Mouse (Mus musculus) brain, adult 2 months (tissue): ENCODE measurements around the gene Olfr266.

Experiments
- DNase-seq: peaks from one replicate; pipeline ENCODE4 v3.0.0; 2011; ENCODE audit warnings: low read depth, low spot score

The Olfr266 gene

GRCm38 (mm10) chr3:106826187-106826586 lies at the start of gene Olfr266:
Gene Olfr266 (minus strand): TSS chr3:106826287.
- DNase-seq: no peak

DNA sequence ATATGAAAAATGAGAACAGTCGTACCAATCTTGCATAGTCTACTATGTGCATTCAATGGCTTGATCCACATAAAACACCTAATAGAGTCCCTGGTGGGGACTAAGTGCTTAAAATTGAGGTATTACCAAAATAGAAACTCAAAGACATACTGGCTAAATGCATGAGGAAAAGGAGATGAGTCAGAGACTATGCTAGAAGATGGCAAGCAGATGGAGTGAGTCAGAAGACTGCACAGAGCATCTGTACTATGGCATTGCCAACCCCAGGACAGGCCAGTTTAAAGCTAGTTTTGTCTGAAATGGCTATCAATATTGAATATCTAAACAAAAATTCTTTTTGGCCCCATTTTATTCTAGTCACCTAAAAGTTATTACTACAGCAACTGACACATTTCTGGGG lies 49.5 kb upstream of the Olfr266 start:
- DNase-seq: peak; percentile 81

GRCm38 (mm10) chr3:106872893-106873292 lies 46.8 kb upstream of the Olfr266 start:
- no peak for DNase-seq

GRCm38 (mm10) chr3:106832107-106832506 lies 6.0 kb upstream of the Olfr266 start:
- no peak for DNase-seq

DNA sequence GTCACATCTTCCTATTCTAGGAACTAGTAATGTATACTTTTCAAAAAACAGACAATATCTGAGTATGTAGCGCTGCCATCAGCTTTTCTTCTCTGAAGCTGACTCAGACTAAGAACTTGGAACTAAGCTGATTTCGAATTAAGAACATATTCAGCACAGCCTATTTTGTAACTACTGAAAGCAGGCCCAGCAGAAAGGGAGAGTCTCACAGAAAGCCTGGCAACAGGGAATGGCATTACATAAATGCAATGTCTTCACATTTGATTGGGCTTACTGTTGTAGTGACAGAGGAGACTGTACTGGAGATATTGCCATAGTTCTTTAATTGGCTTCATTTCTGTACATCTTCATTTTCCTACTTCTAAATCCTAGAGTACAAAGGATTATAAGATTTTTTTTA lies 8.4 kb downstream of the Olfr266 start:
- peak; percentile 28 for DNase-seq

- no peak for DNase-seq
These were observed 17.0 kb downstream of the Olfr266 start for GRCm38 (mm10) chr3:106808972-106809695.

DNA sequence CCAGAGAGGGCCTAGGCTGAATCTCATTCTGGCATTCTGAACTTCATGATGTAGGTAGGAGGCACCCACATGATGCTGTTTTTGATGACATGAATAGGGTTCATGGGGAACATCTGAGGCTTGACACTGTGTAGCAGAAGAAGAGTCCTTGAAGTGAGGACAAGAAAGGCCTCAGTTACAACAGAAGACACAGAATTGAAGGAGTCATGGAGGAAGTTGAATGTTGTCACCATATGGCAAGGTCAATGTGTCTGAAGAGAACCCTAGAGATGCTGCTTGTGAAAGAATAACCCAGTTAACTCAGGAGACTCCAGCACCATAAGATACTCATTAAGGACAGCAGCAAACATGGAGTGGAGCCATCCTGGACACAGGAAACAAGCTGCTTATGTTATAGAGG lies 28.0 kb downstream of the Olfr266 start:
- no peak for DNase-seq

DNA sequence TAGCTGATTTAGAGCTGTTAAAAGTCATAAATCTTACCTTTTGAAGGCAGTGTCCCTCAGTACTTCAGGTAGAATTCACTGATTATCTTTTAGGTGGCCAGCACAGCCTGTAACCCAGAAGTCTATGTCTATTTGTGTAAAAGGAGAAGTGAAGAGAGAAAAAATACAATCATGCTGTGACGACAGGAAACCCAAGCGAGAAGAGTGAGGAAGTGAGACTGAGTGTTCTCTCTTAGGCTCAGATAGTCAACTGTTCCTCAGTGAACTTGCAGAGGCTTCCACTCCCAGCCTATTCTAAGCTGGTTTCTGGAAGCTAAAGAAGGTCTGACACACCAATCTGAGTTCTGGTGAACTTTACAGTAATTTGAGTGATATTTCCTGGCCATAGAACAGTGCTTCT lies 36.2 kb downstream of the Olfr266 start, which contains the start of gene Cd53:
Gene Cd53, minus strand, starts transcription at position 220 of the 400 bp plus-strand sequence.
- DNase-seq: peak; percentile 24

DNA sequence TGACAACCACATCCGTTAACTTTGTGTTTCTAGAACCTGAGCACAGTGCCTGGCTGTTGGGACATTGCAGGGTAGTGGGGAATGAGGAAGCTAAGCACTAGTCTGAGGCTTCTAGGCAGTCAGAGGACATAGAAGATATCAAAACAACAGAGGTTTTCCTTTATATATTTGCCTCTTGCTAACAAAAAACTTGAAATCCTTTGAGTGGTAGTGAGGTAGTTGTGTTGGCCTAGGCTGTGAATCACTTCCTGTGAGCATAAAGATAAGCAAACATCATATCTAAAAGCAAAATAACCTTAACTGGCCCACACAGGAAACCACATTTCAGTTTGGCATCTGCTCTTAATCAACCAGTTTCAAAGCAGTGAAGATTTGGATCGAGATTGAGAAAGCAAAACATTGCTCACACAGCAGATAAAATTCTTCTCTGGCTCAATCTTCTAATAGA lies 37.6 kb downstream of the Olfr266 start:
- DNase-seq: no peak

DNA sequence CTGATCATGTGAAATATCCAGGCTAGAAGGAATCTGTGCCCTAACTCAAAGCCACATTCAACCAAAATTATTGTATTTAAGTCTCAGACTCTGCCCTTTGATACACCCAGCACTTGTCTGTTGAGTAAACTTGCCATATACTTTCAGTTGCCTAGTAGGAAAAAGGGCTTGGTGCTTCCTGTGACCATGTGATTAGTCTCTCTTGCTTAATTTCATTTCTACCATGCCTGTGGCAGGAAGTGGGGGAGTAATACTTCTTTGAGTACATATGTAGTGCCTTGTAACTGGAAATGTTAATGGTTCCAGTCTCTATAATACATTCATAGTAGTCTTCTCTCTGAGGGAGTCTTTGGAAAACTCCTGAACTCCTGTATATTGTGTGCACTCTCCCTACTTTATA lies 38.1 kb downstream of the Olfr266 start:
- no peak for DNase-seq

DNA sequence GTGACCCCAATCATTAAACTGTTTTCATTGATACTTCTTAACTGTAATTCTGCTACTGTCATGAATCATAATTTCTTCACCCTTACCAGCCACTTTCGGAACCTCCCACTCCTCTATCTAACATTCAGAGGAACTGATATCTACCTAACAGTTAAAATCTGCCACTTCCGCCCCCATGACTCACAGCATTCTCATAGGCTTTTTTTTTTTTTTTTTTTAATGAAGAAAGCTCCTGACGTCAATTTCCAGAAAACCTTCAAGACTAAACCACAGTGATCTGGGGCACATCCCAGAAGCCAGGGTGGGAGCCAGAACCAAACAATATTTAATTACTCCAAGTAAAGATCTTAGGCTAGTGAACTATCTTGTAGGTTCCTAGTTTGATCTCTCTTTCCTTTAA lies 41.0 kb downstream of the Olfr266 start:
- DNase-seq: no peak

- no peak for DNase-seq
These were observed 54.3 kb downstream of the Olfr266 start for GRCm38 (mm10) chr3:106771834-106772233.
